ENCODE assay signal across 11 mouse cellular contexts in genomic region chr6:52180213-52180710, GRCm38 (mm10). TPM values are rescaled to one million over a fixed set of nuclear protein-coding genes. Genes with fewer than 3 reads are reported as not detected.
DNase-seq lines count a peak whose midpoint lies in the region; ATAC-seq and TF ChIP-seq lines count a peak whose summit lies in the region.
"Had no signal": no experiment of that assay in that cellular context is flagged by ENCODE, and none has a peak within 500 bp of the region (broad histone marks: within the 10 kb centered on the region; RNA-seq: fewer than 3 reads in every experiment).

No protein-coding gene starts in this region.

- H3K4me2 ChIP-seq in kidney, embryonic 15.5 days, result peak overlapping the region; percentile 67
- H3K4me2 ChIP-seq in hindbrain, embryonic 12.5 days (replicated peaks), result peak overlapping the region; percentile 88

- no peaks in the 10 kb centered on the region for H3K9me3 ChIP-seq in kidney, embryonic 15.5 days (replicated peaks)
- H3K9me3 ChIP-seq in hindbrain, embryonic 12.5 days (replicated peaks), result no peaks in the 10 kb centered on the region

- ATAC-seq in kidney, embryonic 15.5 days (replicated peaks; ENCODE audit: low FRiP score), result no peak
- no peak for ATAC-seq in hindbrain, embryonic 12.5 days (ENCODE audit: low FRiP score)
- ATAC-seq: midbrain, embryonic 16.5 days had no signal

- TF ChIP-seq POLR2A in embryonic fibroblast, embryonic 13.5 days (IDR thresholded peaks at IDR 0.05; ENCODE audit: low read depth, low read length), result 0 out of 2 replicates have a peak, but pooled peaks have one; percentile 17

- peak overlapping the region; percentile 62 for H3K4me3 ChIP-seq in kidney, embryonic 15.5 days (replicated peaks)
- peak overlapping the region; percentile 45 for H3K4me3 ChIP-seq in embryonic fibroblast, embryonic 13.5 days (ENCODE audit: insufficient read depth, low read length)
- peak overlapping the region; percentile 55 for H3K4me3 ChIP-seq in hindbrain, embryonic 12.5 days

- H3K4me1 ChIP-seq in kidney, embryonic 15.5 days, result peaks cover 91% of the 10 kb centered on the region
- H3K4me1 ChIP-seq in embryonic fibroblast, embryonic 13.5 days (ENCODE audit: control insufficient read depth, insufficient read depth, low read length), result peaks cover 2% of the 10 kb centered on the region; the same call in 1 of the 2 replicates
- peaks cover 13% of the 10 kb centered on the region; the same call in 1 of the 2 replicates for H3K4me1 ChIP-seq in hindbrain, embryonic 12.5 days

- H3K36me3 ChIP-seq in kidney, embryonic 15.5 days, result 0 out of 2 replicates have a peak, but pooled peaks cover 7% of the 10 kb centered on the region
- no peaks in the 10 kb centered on the region for H3K36me3 ChIP-seq in hindbrain, embryonic 12.5 days

- no peak for DNase-seq in kidney, postnatal 14 days
- peak; percentile 57 for DNase-seq in neural tube, embryonic 10.5 days (ENCODE audit: extremely low spot score, low spot score)
- DNase-seq in adrenal gland, postnatal 4 days (ENCODE audit: low spot score in 2 of 2), result no peak
- DNase-seq in left cerebral cortex, postnatal 25 days (ENCODE audit: low spot score in 2 of 2), result no peak
- DNase-seq: cerebellum, adult 11-12 months had no signal

- H3K27ac ChIP-seq in kidney, embryonic 15.5 days, result peak overlapping the region; percentile 98
- peak overlapping the region; percentile 64 for H3K27ac ChIP-seq in embryonic fibroblast, embryonic 13.5 days (ENCODE audit: insufficient read depth, low read length)
- peak overlapping the region; percentile 98 for H3K27ac ChIP-seq in hindbrain, embryonic 12.5 days
- H3K27ac ChIP-seq: liver, embryonic 14.5 days had no signal

- WGBS in kidney, embryonic 15.5 days, result 20% methylated on average over 11 of the region's 11 CpGs
- 3% methylated on average over 11 of the region's 11 CpGs for WGBS in hindbrain, embryonic 12.5 days

- H3K9ac ChIP-seq in kidney, embryonic 15.5 days, result peak overlapping the region; percentile 56
- H3K9ac ChIP-seq in hindbrain, embryonic 12.5 days, result peak overlapping the region; percentile 89
- H3K9ac ChIP-seq: liver, embryonic 14.5 days had no signal

- intact Hi-C loops in left cerebral cortex, postnatal 25 days (cut with DNase I), result no loop called here

- TF ChIP-seq CTCF in embryonic fibroblast, embryonic 13.5 days (IDR thresholded peaks at IDR 0.05; ENCODE audit: borderline replicate concordance, insufficient read depth, low read length), result no peak

- H3K27me3 ChIP-seq in kidney, embryonic 15.5 days, result no peaks in the 10 kb centered on the region
- H3K27me3 ChIP-seq in hindbrain, embryonic 12.5 days, result peaks cover 98% of the 10 kb centered on the region

RNA-seq across cellular contexts. Expression of gene 5730596B20Rik, which starts 3.0 kb away (rescaled TPM):
- polyA plus RNA-seq in kidney, embryonic 15.5 days (2015; fragmentation: Nextera tagmentation; extraction: Ambion mirVana), result 2.1 and 2.4 TPM in 2 replicates
- 0.23 TPM in 1 of 2 replicates, not detected in the other for polyA plus RNA-seq in embryonic fibroblast, embryonic 13.5 days (2011; ENCODE audit: insufficient read length, low read depth, missing spikeins)
- 5.6 and 6.9 TPM in 2 replicates for polyA plus RNA-seq in hindbrain, embryonic 12.5 days (2016; fragmentation: Nextera tagmentation; extraction: Ambion mirVana)
- 1 to 10 TPM; 1.0 to 1.6 TPM for total RNA-seq in adrenal gland, postnatal 4 days (2021)
- total RNA-seq in left cerebral cortex, postnatal 25 days (2021), result not detected
- total RNA-seq: layer of hippocampus, adult 18-20 months had no signal
- polyA plus RNA-seq: midbrain, embryonic 16.5 days had no signal

RNA-seq across cellular contexts. Expression of gene Hoxa4, which starts 11.3 kb away (rescaled TPM):
- 1.5 and 1.8 TPM in 2 replicates for polyA plus RNA-seq in kidney, embryonic 15.5 days (2015; fragmentation: Nextera tagmentation; extraction: Ambion mirVana)
- polyA plus RNA-seq in embryonic fibroblast, embryonic 13.5 days (2011; ENCODE audit: insufficient read length, low read depth, missing spikeins), result 3.0 and 4.2 TPM in 2 replicates
- 6.9 and 12.5 TPM in 2 replicates for polyA plus RNA-seq in hindbrain, embryonic 12.5 days (2016; fragmentation: Nextera tagmentation; extraction: Ambion mirVana)
- 1 to 10 TPM; 6.5 to 7.3 TPM for total RNA-seq in adrenal gland, postnatal 4 days (2021)
- not detected for total RNA-seq in left cerebral cortex, postnatal 25 days (2021)
- total RNA-seq: layer of hippocampus, adult 18-20 months had no signal
- polyA plus RNA-seq: midbrain, embryonic 16.5 days had no signal

RNA-seq across cellular contexts. Expression of gene Hoxa2, which starts 15.6 kb away (rescaled TPM):
- 2.2 and 3.6 TPM in 2 replicates for polyA plus RNA-seq in kidney, embryonic 15.5 days (2015; fragmentation: Nextera tagmentation; extraction: Ambion mirVana)
- 4.3 and 4.8 TPM in 2 replicates for polyA plus RNA-seq in embryonic fibroblast, embryonic 13.5 days (2011; ENCODE audit: insufficient read length, low read depth, missing spikeins)
- polyA plus RNA-seq in hindbrain, embryonic 12.5 days (2016; fragmentation: Nextera tagmentation; extraction: Ambion mirVana), result 52.2 and 70.1 TPM in 2 replicates
- 1 to 10 TPM; 5.3 to 6.2 TPM for total RNA-seq in adrenal gland, postnatal 4 days (2021)
- not detected for total RNA-seq in left cerebral cortex, postnatal 25 days (2021)
- total RNA-seq: layer of hippocampus, adult 18-20 months had no signal

RNA-seq across cellular contexts. Expression of gene Hoxa1, which starts 22.1 kb away (rescaled TPM):
- polyA plus RNA-seq in kidney, embryonic 15.5 days (2015; fragmentation: Nextera tagmentation; extraction: Ambion mirVana), result 0.64 and 0.81 TPM in 2 replicates
- 2.4 and 3.0 TPM in 2 replicates for polyA plus RNA-seq in embryonic fibroblast, embryonic 13.5 days (2011; ENCODE audit: insufficient read length, low read depth, missing spikeins)
- 2.1 and 3.2 TPM in 2 replicates for polyA plus RNA-seq in hindbrain, embryonic 12.5 days (2016; fragmentation: Nextera tagmentation; extraction: Ambion mirVana)
- total RNA-seq in adrenal gland, postnatal 4 days (2021), result 1 to 10 TPM; 1.2 to 1.4 TPM
- not detected for total RNA-seq in left cerebral cortex, postnatal 25 days (2021)
- total RNA-seq: layer of hippocampus, adult 18-20 months had no signal
- polyA plus RNA-seq: midbrain, embryonic 16.5 days had no signal

RNA-seq across cellular contexts. Expression of gene Hoxa5, which starts 24.1 kb away (rescaled TPM):
- polyA plus RNA-seq in kidney, embryonic 15.5 days (2015; fragmentation: Nextera tagmentation; extraction: Ambion mirVana), result 11.0 and 11.5 TPM in 2 replicates
- polyA plus RNA-seq in embryonic fibroblast, embryonic 13.5 days (2011; ENCODE audit: insufficient read length, low read depth, missing spikeins), result 11.9 and 18.6 TPM in 2 replicates
- 53.4 and 82.9 TPM in 2 replicates for polyA plus RNA-seq in hindbrain, embryonic 12.5 days (2016; fragmentation: Nextera tagmentation; extraction: Ambion mirVana)
- total RNA-seq in adrenal gland, postnatal 4 days (2021), result 10 to 100 TPM; 25.9 TPM
- not detected for total RNA-seq in left cerebral cortex, postnatal 25 days (2021)
- total RNA-seq: layer of hippocampus, adult 18-20 months had no signal
- polyA plus RNA-seq: midbrain, embryonic 16.5 days had no signal
